Mouse (Mus musculus) E14TG2a.4 (cell line): ENCODE measurements around the gene Bola1.
"Not testable (repeated sequence)": the region's sequence is repeated elsewhere in the genome, so short reads cannot be mapped to it uniquely, and the experiment has no call there.

Experiments
- H3K27me3 ChIP-seq: 2 replicates; pipeline ENCODE4 v1.6.1; 2014; ENCODE audit warnings: low read length, control low read depth; ENCODE audit not compliant: insufficient read depth
- H3K36me3 ChIP-seq: 2 replicates; pipeline ENCODE4 v1.6.1; 2014; ENCODE audit warnings: low read length, control low read depth; ENCODE audit not compliant: insufficient read depth
- H3K4me1 ChIP-seq: replicated peaks from 2 replicates; pipeline ENCODE4 v1.6.1; 2014; ENCODE audit warnings: low read depth, low read length, control low read depth
- H3K4me3 ChIP-seq: replicated peaks from 2 replicates; pipeline ENCODE4 v1.5.1; 2014; ENCODE audit warnings: mild to moderate bottlenecking, low read length
- H3K9me3 ChIP-seq: 2 replicates; pipeline ENCODE4 v1.6.1; 2014; ENCODE audit warnings: low read length, control low read depth
- CTCF ChIP-seq: conservative IDR thresholded peaks from 2 replicates; pipeline ENCODE4 v1.5.1; 2014; ENCODE audit warnings: low read length
- NANOG ChIP-seq: IDR thresholded peaks from 2 replicates; pipeline ENCODE4 v1.6.1; 2014; ENCODE audit warnings: borderline replicate concordance, low read length, mixed read lengths
- POU5F1 ChIP-seq: IDR thresholded peaks from 2 replicates; pipeline ENCODE4 v1.6.1; 2014; ENCODE audit warnings: low read length, borderline replicate concordance

Gene Bola1

DNA sequence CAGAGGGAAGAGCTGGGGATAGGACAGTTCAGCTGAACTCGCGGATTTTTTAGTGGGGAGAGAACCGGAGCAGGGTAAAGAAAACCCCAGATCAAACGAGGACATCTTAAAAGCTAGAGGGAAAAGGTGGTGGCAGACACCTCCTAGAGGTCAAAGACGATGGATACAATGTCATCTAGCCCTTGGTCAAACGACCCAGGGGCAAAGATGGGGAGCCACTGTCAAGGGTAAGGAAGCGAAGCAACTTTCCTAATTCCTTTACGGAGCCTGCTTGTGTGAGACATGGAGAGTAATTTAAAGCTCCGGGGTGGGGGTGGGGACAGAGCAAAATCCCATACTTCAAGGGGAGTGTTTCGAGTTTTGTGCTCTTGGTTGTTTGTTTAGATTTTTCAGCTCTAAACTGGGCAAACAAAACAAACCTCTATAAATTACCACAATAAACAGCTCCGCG, 293 bp downstream of the Bola1 start:
- H3K4me1 ChIP-seq = peaks cover 35% of the 10 kb centered on the region
- H3K9me3 ChIP-seq = no peaks in the 10 kb centered on the region
- H3K36me3 ChIP-seq = no peaks in the 10 kb centered on the region
- TF ChIP-seq POU5F1 = no peak
- TF ChIP-seq NANOG = no peak
- TF ChIP-seq CTCF = no peak
- peak overlapping the region; percentile 84 for H3K4me3 ChIP-seq
- peaks cover 12% of the 10 kb centered on the region; the same call in 1 of the 2 replicates for H3K27me3 ChIP-seq

DNA sequence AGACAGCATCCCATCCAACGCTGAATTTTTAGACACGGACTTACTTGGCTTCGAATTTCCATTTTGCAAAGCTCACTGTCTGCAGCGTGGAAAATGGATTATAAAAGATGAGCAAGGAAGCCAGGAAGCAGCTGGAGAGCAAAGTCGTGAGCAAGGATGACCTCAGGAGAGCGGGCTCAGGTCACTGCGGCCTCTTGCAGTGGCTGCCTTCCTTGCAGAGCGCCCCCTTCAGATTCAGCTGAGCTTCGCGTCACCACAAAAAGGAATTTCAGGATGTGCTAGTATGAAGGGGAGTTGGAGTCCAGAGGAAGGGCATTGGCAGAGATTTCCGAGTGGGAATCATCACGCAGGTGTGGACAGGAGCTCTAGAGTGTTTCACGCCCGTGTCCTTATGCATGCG, 10.3 kb downstream of the Bola1 start:
- TF ChIP-seq CTCF = peak; percentile 55
- no peak for TF ChIP-seq POU5F1
- Histone ChIP-seq H3K4me1 (peaks cover 13% of the 10 kb centered on the region), H3K4me3 (no peak overlapping the region), H3K9me3 (no peaks in the 10 kb centered on the region), H3K36me3 (no peaks in the 10 kb centered on the region), H3K27me3 (peaks cover 15% of the 10 kb centered on the region)

DNA sequence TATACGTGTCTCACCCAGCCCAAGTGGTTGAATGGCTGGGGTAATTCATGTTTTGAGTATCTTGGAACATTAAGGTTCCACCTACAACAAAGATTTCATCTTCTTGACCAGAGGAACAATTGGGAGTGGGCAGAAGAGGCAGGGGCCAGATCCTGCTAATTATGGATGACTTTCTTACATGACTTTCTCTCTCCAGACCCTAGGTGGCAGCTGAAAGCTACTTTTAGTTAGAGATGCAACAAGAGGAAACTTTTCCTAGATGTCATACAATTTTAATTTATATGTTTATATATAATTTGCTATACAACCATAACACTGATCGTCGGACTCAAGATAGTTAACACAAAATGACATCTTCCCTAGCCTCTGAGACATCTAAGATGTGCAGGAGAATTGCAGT, 11.7 kb downstream of the Bola1 start:
- Histone ChIP-seq H3K36me3 (no peaks in the 10 kb centered on the region), H3K27me3 (peaks cover 8% of the 10 kb centered on the region; the same call in 1 of the 2 replicates), H3K9me3 (no peaks in the 10 kb centered on the region), H3K4me1 (peaks cover 13% of the 10 kb centered on the region), H3K4me3 (no peak overlapping the region)
- no peak for TF ChIP-seq POU5F1
- no peak for TF ChIP-seq NANOG
- no peak for TF ChIP-seq CTCF

DNA sequence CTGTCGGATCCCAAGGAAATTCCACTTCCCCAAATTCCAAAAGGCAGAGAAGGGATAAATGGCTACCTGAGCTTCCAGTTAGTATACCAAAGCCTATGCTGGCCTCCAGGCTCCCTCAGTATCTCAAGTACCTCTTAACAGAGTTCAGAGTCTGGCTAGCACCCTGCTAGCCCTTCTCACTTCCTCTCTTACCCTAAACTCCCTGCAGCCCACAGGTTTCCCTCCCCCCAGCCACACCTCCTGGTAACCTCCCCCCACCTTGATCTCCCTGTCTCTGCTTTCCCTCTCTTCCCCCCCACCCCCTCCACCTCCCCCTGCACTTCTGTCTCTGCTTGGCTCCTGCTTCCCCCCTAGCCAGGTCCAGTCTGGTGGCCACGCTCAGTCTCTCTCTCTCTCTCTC, 19.8 kb downstream of the Bola1 start:
- Histone ChIP-seq H3K4me3 (no peak overlapping the region), H3K4me1 (peaks cover 34% of the 10 kb centered on the region), H3K27me3 (peaks cover 8% of the 10 kb centered on the region; the same call in 1 of the 2 replicates), H3K36me3 (no peaks in the 10 kb centered on the region), H3K9me3 (no peaks in the 10 kb centered on the region)
- no peak for TF ChIP-seq POU5F1
- TF ChIP-seq CTCF = no peak
- TF ChIP-seq NANOG = no peak

DNA sequence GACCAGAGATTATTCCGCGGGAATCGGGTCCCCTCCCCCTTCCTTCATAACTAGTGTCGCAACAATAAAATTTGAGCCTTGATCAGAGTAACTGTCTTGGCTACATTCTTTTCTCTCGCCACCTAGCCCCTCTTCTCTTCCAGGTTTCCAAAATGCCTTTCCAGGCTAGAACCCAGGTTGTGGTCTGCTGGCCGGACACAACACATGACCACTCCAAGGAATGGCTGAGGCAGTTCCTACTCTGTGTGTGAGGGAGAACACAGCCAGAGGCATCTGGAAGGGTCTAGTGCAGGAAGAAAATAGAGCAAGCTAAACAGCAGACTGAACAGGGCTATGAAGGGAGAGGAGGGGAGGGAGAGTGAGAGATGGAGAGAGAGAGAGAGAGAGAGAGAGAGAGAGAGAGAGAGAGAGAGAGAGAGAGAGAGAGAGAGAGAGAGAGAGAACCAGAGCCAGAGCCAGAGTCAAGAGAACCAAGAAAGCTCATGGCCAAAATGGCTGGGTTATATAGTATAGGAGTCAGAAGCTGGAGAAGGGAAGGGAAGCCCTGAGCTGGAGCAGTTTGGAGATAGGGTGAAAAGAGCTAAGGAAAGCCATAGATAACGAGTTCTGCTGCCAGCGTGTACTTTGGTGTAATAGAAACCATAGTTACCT, 20.8 kb downstream of the Bola1 start:
- Histone ChIP-seq H3K27me3 (peaks cover 10% of the 10 kb centered on the region; the same call in 1 of the 2 replicates), H3K4me3 (0 out of 2 replicates have a peak overlapping the region, but pooled peaks have one; percentile 26), H3K4me1 (peaks cover 38% of the 10 kb centered on the region)
- H3K36me3 ChIP-seq, H3K9me3 ChIP-seq: not testable (repeated sequence)

DNA sequence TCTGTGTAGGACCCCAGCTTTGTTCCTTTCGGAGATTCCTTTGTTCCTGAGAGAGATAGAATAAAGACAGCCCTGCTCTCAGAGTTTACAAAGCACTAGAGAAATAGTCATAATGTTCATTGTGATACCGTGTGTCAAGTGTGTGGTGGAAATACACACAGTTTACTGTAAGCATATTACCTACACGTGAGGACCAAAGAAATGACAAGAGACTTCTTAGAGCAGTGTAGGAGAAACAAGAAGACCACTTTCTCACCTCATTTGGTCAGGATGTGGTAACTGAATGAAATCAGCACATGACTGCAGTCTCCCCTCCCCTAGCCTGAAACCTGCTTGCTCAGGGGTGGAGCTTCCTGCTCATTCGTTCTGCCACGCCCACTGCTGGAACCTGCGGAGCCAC, 21.3 kb downstream of the Bola1 start:
- H3K36me3 ChIP-seq = no peaks in the 10 kb centered on the region
- TF ChIP-seq CTCF (no peak), NANOG (no peak), POU5F1 (no peak)
- no peaks in the 10 kb centered on the region for H3K9me3 ChIP-seq
- peak overlapping the region; percentile 94 for H3K4me3 ChIP-seq
- H3K4me1 ChIP-seq = peaks cover 43% of the 10 kb centered on the region
- peaks cover 15% of the 10 kb centered on the region for H3K27me3 ChIP-seq

DNA sequence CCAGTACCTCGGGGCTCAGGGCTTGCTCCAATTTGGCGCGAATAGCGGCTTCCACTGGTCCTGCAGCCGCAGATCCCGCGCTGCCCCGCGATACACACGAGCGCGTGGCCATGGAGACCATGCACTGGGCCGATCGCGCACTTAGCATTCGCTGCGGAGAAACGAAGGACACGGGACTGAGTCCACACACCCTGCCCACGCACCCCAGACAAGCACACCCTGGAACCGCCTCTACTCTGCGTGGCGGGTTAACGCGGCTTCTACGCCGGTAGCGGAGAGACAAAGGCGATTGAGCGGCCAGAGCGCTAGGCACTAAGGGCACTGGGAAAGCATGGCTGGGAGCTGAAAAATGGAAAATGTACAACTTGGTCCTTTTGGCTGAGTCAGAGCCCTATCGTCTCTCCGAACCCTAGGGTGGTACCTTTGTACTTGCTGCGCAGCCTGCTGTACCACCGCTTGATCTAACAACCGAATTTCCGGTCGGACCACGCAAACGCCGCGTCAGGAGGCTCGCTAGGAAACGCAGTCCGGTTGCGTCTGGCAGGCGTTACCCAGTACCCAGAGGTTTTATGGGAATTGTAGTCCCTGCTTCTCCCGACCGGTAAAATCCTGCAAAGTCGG, 22.3 kb downstream of the Bola1 start:
- H3K27me3 ChIP-seq = peaks cover 21% of the 10 kb centered on the region
- peak overlapping the region; percentile 94 for H3K4me3 ChIP-seq
- H3K4me1 ChIP-seq = peaks cover 47% of the 10 kb centered on the region
- no peaks in the 10 kb centered on the region for H3K9me3 ChIP-seq
- H3K36me3 ChIP-seq = no peaks in the 10 kb centered on the region
- no peak for TF ChIP-seq CTCF
- TF ChIP-seq POU5F1 = no peak
- no peak for TF ChIP-seq NANOG

DNA sequence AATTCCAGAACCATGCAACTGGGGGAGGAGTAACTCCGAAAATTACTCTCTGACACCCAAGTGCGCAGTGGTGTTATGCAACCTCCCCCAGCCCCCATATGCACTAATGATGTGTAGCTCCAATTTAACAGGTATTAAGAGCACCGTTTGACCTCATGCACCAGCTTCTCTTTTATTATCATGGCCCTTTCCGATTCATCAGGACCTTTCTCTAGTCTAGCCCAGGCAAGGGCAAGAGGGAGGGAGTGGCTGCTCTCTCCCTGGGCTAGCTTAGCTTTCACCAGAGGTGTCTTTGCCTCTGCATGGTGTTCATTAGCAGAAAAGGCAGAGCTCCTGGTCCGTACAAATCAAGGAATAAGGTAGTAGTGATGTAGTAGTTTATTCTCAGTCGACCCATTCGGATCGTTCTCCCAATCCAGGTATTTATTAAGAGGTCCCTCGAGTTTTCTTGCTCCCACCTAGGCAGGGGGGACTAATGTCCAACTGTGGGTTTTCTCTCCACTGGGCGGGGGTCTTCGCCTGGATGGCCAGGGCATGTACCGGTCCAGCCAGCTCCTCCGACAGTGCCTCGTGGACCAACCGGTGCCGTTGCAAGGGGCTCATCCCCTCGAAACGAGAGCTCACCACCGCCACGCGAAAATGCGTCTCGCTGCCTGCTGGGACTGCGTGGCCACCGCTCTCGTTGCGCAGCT, 22.9 kb downstream of the Bola1 start:
- H3K36me3 ChIP-seq = no peaks in the 10 kb centered on the region
- H3K4me3 ChIP-seq = peak overlapping the region; percentile 94
- TF ChIP-seq POU5F1 (no peak), NANOG (no peak), CTCF (no peak)
- peaks cover 47% of the 10 kb centered on the region for H3K4me1 ChIP-seq
- H3K9me3 ChIP-seq = no peaks in the 10 kb centered on the region
- H3K27me3 ChIP-seq = peaks cover 24% of the 10 kb centered on the region

DNA sequence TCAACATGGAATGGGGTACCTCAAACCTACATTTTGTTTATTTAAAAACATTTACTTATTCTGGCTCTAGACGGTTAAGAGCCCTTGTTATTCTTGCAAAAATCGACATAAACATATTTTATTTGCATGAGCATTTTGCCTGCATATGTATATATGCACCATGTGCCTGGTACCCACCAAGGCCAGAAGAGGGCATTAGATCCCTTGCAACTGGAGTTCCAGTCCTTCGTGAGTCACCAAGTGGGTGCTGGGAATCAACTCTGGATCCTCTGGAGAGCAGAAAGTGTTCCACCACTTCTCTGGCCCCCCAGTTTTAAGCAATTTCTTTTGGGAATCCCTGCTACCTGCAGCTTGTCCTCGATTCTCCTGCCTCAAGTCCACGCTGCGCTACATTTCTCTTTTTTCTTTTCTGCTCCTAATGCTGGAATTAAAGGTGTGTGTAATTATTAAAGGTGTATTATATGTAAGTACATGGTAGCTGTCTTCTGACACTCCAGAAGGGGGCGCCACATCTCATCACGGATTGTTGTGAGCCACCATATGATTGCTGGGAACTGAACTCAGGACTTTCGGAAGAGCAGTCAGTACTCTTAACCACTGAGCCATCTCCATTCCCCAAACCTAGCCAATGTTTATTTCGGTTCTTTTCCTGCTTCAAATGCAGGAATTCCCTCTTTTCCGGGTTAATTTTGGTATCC, 23.7 kb downstream of the Bola1 start:
- H3K9me3 ChIP-seq = no peaks in the 10 kb centered on the region
- no peaks in the 10 kb centered on the region for H3K36me3 ChIP-seq
- peaks cover 47% of the 10 kb centered on the region for H3K4me1 ChIP-seq
- peak overlapping the region; percentile 94 for H3K4me3 ChIP-seq
- TF ChIP-seq CTCF = peak; percentile 41
- no peak for TF ChIP-seq NANOG
- no peak for TF ChIP-seq POU5F1
- H3K27me3 ChIP-seq = peaks cover 24% of the 10 kb centered on the region
